Mouse (Mus musculus) CD4-positive, CD25-positive, alpha-beta regulatory T cell, adult 2 months (primary cell): ENCODE results near the gene Nlrp9b.
"Not testable (repeated sequence)": the region's sequence is repeated elsewhere in the genome, so short reads cannot be mapped to it uniquely, and the experiment has no call there.

Experiments
- DNase-seq: peaks from one replicate; pipeline ENCODE4 v3.0.0-alpha.2; 2012; ENCODE audit warnings: low read depth, low spot score

Gene Nlrp9b

DNA sequence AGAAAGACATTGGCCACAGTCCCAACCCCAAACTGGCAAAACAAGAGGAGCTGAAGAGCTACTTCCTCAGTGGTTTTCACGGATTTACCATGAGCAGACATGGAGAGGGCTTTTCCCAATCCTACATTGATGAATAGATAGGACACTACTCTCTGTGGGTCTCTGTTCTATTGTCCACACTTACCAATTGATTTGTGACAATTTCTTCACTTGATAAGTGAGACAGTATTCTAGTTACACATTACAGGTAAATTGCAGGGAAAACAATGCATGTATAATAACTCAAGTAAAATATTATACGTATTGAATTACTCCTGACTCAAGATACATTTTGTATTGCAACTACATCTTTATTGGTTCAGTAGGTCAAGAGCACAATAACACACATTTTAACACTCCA lies 131.2 kb downstream of the Nlrp9b start, which contains the start of gene Gm16442:
TSS of gene Gm16442 (minus strand) at position 101 of the 400 bp plus-strand sequence.
- not testable (repeated sequence) for DNase-seq
